Mouse (Mus musculus): ENCODE results near the gene Vps35l.

- no peak for TF ChIP-seq CTCF (conservative IDR thresholded peaks at IDR 0.05; ENCODE audit: low read length)
- no peak for TF ChIP-seq POU5F1 (IDR thresholded peaks at IDR 0.05; ENCODE audit: borderline replicate concordance, low read length)
Observed at GRCm38 (mm10) chr7:118733225-118733624, 6.8 kb upstream of the Vps35l start.

Data from E14TG2a.4 (cell line).